Mouse (Mus musculus): Measurements from ENCODE around the gene Fbxl17. TPM values are rescaled to one million over a fixed set of nuclear protein-coding genes. Genes with fewer than 3 reads are reported as not detected.

Fbxl17 gene
- total and polyA plus RNA-seq, 3 experiments = 5.0 to 9.7 TPM; not detected in 1

DNA sequence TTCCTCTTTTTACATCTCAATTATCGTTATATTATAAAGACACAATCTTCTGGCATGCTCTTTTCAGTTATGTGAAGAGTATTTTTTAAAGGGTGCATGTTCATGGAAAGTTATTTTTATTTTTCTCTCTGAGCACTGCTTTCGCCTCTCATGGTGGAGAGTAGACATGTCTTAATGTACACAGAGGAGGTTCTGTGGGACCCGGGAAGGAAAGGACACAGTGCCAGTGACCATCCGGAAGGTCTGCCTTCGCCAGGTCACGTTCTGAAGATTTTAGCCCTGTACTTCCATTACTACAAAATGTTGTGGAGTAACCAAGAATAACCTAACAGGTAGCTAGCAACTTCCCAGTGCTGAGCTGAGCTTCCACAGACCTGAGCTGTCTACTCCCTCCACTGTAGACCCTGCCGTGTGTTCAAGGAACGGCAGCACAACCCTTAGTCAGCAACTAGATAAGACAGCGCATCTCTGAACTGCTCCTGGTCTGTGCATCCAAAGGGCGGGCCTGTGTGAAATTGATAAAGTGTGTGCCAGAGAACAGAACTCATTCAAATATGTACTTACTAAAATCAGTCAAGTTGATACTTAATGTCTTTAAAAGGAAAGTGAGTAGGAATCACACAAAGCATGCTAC, 238.2 kb downstream of the Fbxl17 start (continued):
- TF ChIP-seq MAX (IDR thresholded peaks at IDR 0.05; ENCODE audit: low read length) = peak; percentile 30; the same call in 1 of the 2 replicates
- TF ChIP-seq ELF1 (IDR thresholded peaks at IDR 0.05; ENCODE audit: low read depth, low read length) = no peak
- peak in 1 of 2 experiments; percentile 49; a peak in 2 of 4 replicates for TF ChIP-seq POLR2A (IDR thresholded peaks at IDR 0.05; ENCODE audit: control insufficient read depth in 1 of 2, insufficient read depth in 1 of 2, low read depth in 1 of 2, low read length in 2 of 2, poor library complexity in 1 of 2)

DNA sequence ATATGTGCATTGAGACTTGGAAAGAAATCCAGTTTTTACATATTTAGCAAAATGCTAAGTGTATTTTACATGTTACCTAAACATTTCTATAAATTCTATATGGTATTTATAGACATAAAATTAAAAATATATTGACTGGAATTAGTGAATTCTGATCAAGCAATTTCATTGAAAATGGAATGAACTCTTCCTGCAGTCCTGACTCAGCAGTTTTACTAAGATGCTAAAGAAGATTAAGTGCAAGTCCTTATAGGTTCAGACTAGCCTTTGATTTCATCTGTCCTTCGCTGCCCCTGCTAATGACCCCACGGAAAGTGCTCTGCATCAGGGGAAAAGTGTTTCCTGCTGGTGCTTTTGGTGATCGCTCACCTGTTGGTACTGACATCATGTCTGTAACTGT, 240.7 kb downstream of the Fbxl17 start:
- Histone ChIP-seq H3K27me3 (ENCODE audit: control insufficient read depth in 1 of 2, insufficient read depth in 2 of 2, low read length in 2 of 2) (no peaks in the 10 kb centered on the region), H3K9me3 (replicated peaks; ENCODE audit: insufficient read depth, low read length) (no peaks in the 10 kb centered on the region), H3K36me3 (ENCODE audit: control insufficient read depth in 1 of 2, insufficient read depth in 2 of 2, low read length in 2 of 2) (peaks cover 0 to 12% of the 10 kb centered on the region in 2 experiments; a peak in 1 of 4 replicates), H3K4me3 (ENCODE audit: control insufficient read depth in 1 of 2, insufficient read depth in 1 of 2, low read depth in 2 of 2, low read length in 2 of 2) (no peak overlapping the region), H3K4me1 (ENCODE audit: control insufficient read depth in 1 of 2, insufficient read depth in 2 of 2, low read length in 2 of 2) (peaks cover 4 to 6% of the 10 kb centered on the region in 2 experiments; a peak in 1 of 4 replicates), H3K27ac (ENCODE audit: control insufficient read depth, low read depth, low read length) (no peak overlapping the region), H3K79me2 (ENCODE audit: control insufficient read depth, insufficient read depth, low read length, poor library complexity) (no peaks in the 10 kb centered on the region), H3K9ac (ENCODE audit: control insufficient read depth, low read depth, low read length, poor library complexity, severe bottlenecking) (no peak overlapping the region)
- no peak for DNase-seq (ENCODE audit: low read depth, low spot score)
- peak; percentile 88 for TF ChIP-seq MAFK (IDR thresholded peaks at IDR 0.05; ENCODE audit: borderline replicate concordance, low read depth, low read length)
- no peak for TF ChIP-seq NELFE (IDR thresholded peaks at IDR 0.05; ENCODE audit: low read depth, low read length)

DNA sequence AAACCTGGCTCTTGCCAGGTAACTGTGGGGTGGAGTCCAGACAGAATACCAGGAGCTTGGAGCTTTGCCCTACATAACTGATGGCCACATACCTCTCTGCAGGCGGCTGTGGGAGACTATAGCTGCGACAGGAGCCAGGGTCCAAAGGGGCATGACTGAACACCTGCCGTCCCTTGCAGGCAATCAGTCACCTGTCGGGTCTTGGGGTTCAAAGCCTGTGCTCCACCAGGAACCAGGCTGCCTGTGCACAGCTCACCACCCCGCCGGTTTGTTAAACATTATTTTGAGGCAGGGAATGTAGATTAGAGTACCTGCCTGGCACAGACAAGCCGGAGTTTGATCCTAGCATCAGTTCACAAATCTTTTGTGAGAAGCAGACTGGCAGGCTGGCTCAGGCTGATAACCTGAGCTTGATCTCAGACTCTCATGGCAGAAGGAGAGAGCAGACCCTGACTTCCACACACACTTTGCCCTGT, 253.6 kb downstream of the Fbxl17 start:
- H3K4me3 ChIP-seq (ENCODE audit: control insufficient read depth in 1 of 2, insufficient read depth in 1 of 2, low read depth in 2 of 2, low read length in 2 of 2) = no peak overlapping the region
- no peak overlapping the region for H3K27ac ChIP-seq (ENCODE audit: control insufficient read depth, low read depth, low read length)
- H3K9ac ChIP-seq (ENCODE audit: control insufficient read depth, low read depth, low read length, poor library complexity, severe bottlenecking) = no peak overlapping the region
- H3K4me1 ChIP-seq (ENCODE audit: control insufficient read depth in 1 of 2, insufficient read depth in 2 of 2, low read length in 2 of 2) = no peaks in the 10 kb centered on the region
- no peaks in the 10 kb centered on the region for H3K27me3 ChIP-seq (ENCODE audit: control insufficient read depth in 1 of 2, insufficient read depth in 2 of 2, low read length in 2 of 2)
- DNase-seq (ENCODE audit: low read depth, low spot score) = no peak
- no peak for TF ChIP-seq POLR2AphosphoS5 (IDR thresholded peaks at IDR 0.05; ENCODE audit: borderline replicate concordance, low read depth, low read length)
- no peak for TF ChIP-seq ZC3H11A (IDR thresholded peaks at IDR 0.05; ENCODE audit: low read depth, low read length)
- no peak for TF ChIP-seq CTCF (IDR thresholded peaks at IDR 0.05 in 2 of 3, conservative IDR thresholded peaks at IDR 0.05 in 1 of 3; ENCODE audit: control insufficient read depth in 1 of 3, insufficient read depth in 1 of 3, low read depth in 2 of 3, low read length in 3 of 3, poor library complexity in 1 of 3, severe bottlenecking in 1 of 3)
- no peak for TF ChIP-seq POLR2AphosphoS2 (IDR thresholded peaks at IDR 0.05; ENCODE audit: low read length)
- TF ChIP-seq USF1 (IDR thresholded peaks at IDR 0.05; ENCODE audit: low read depth, low read length) = no peak
- TF ChIP-seq ZKSCAN1 (IDR thresholded peaks at IDR 0.05; ENCODE audit: low read depth, low read length) = no peak
- TF ChIP-seq KAT2A (conservative IDR thresholded peaks at IDR 0.05; ENCODE audit: low read depth, low read length) = no peak
- no peak for TF ChIP-seq CHD1 (IDR thresholded peaks at IDR 0.05; ENCODE audit: low read depth, low read length)
- no peak for TF ChIP-seq RAD21 (IDR thresholded peaks at IDR 0.05; ENCODE audit: low read depth, low read length)
- TF ChIP-seq POLR2A (IDR thresholded peaks at IDR 0.05; ENCODE audit: control insufficient read depth in 1 of 2, insufficient read depth in 1 of 2, low read depth in 1 of 2, low read length in 2 of 2, poor library complexity in 1 of 2) = no peak
- TF ChIP-seq TBP (IDR thresholded peaks at IDR 0.05; ENCODE audit: low read depth, low read length) = no peak
- no peak for TF ChIP-seq TAL1 (IDR thresholded peaks at IDR 0.05; ENCODE audit: low read length)
- no peaks in the 10 kb centered on the region for H3K9me3 ChIP-seq (replicated peaks; ENCODE audit: insufficient read depth, low read length)
- H3K79me2 ChIP-seq (ENCODE audit: control insufficient read depth, insufficient read depth, low read length, poor library complexity) = no peaks in the 10 kb centered on the region
- no peaks in the 10 kb centered on the region for H3K36me3 ChIP-seq (ENCODE audit: control insufficient read depth in 1 of 2, insufficient read depth in 2 of 2, low read length in 2 of 2)

Data from MEL (cell line).